Mouse (Mus musculus): Measurements from ENCODE around the gene Nim1k. TPM values are rescaled to one million over a fixed set of nuclear protein-coding genes. Genes with fewer than 3 reads are reported as not detected.

Nim1k gene
- polyA plus RNA-seq, 1 experiment from 2014 or later = 3.1 TPM

Other genes with a start within 250 kb of the Nim1k start
- 0.13 and 0.57 TPM in 2 replicates for gene Ccl28, start 132.1 kb downstream of the Nim1k start, polyA plus RNA-seq (2015; fragmentation: Nextera tagmentation; extraction: Ambion mirVana)
- gene Hmgcs1, start 65.5 kb downstream of the Nim1k start, polyA plus RNA-seq (2015; fragmentation: Nextera tagmentation; extraction: Ambion mirVana) = 455 and 504 TPM in 2 replicates
- 42.8 and 43.8 TPM in 2 replicates for gene Zfp131, start 35.0 kb upstream of the Nim1k start, polyA plus RNA-seq (2015; fragmentation: Nextera tagmentation; extraction: Ambion mirVana)
- not detected in 2 replicates for gene AF067063, start 74.3 kb upstream of the Nim1k start, polyA plus RNA-seq (2015; fragmentation: Nextera tagmentation; extraction: Ambion mirVana)
- gene D13Ertd608e, start 80.1 kb upstream of the Nim1k start, polyA plus RNA-seq (2015; fragmentation: Nextera tagmentation; extraction: Ambion mirVana) = not detected in 2 replicates
- not detected in 2 replicates for gene Tcstv1, start 138.9 kb upstream of the Nim1k start, polyA plus RNA-seq (2015; fragmentation: Nextera tagmentation; extraction: Ambion mirVana)
- not detected in 2 replicates for gene Gm21761, start 173.4 kb upstream of the Nim1k start, polyA plus RNA-seq (2015; fragmentation: Nextera tagmentation; extraction: Ambion mirVana)
- gene B020031M17Rik, start 194.9 kb upstream of the Nim1k start, polyA plus RNA-seq (2015; fragmentation: Nextera tagmentation; extraction: Ambion mirVana) = not detected in 2 replicates

All from midbrain, embryonic 13.5 days (tissue).